Mouse (Mus musculus) MN1 (cell line): ENCODE measurements around the gene Nexmif.
A peak's percentile ranks its signal among the peaks of the same experiment; 100 is the strongest.
"Not testable (repeated sequence)": the region's sequence is repeated elsewhere in the genome, so short reads cannot be mapped to it uniquely, and the experiment has no call there.

Source experiments
- DNase-seq: peaks from one replicate; pipeline ENCODE4 v3.0.0-alpha.2; 2016; ENCODE audit warnings: low spot score

The Nexmif gene

GRCm38 (mm10) chrX:104200736-104201591 lies at the start of gene Nexmif:
TSS of gene Nexmif (minus strand) at chrX:104201185.
- peak; percentile 39 for DNase-seq

DNA sequence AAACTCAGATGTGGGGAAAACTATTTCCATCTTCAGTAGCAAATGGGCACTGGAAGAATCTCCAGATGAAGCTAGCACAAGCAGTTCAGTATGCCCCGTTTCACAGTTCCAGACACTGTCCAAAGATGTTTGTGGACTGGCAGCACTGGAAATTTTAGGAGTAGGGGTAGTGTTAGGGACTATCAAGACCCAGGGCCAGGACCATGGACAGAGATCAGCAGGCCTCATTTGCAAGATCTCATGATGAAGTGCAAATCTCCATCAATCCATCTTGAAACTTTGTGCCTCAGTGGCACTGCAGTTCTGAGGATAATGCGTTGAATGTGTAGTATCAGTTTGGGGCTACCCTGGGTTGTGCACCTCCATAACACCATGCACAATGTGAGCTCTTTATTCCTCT lies 7.7 kb upstream of the Nexmif start:
- DNase-seq = no peak

- DNase-seq = no peak
Observed at GRCm38 (mm10) chrX:104201592-104202139, 681 bp upstream of the Nexmif start.

- no peak for DNase-seq
Observed at GRCm38 (mm10) chrX:104200388-104200735, 623 bp downstream of the Nexmif start.

GRCm38 (mm10) chrX:104199611-104200387 lies 1.2 kb downstream of the Nexmif start:
- DNase-seq = peak; percentile 27

DNA sequence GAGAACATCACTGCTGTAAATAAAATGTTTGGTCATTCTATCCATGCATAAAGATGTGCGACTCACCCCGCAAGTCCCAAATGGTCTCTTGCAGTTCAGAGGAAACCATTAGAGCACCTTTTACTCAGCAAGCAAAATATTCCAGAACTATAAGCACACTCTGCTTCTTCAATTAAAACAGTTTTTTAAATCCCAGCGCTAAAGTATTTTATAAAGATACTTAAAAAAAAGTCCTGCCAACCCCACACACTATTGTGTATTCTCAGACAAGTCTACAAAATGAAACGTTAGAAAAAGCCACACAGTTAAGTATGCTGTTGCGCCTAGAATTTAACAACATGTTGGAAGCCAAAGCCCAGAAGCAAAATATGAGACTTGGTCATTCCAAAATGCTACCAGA lies 1.9 kb downstream of the Nexmif start:
- no peak for DNase-seq

- DNase-seq = no peak
Observed at GRCm38 (mm10) chrX:104196561-104196960, 4.4 kb downstream of the Nexmif start.

GRCm38 (mm10) chrX:104179257-104179656 lies 21.7 kb downstream of the Nexmif start:
- DNase-seq = peak; percentile 22

- DNase-seq = no peak
Observed at GRCm38 (mm10) chrX:104150072-104150471, 50.9 kb downstream of the Nexmif start.

GRCm38 (mm10) chrX:104115266-104115665 lies 85.7 kb downstream of the Nexmif start:
- not testable (repeated sequence) for DNase-seq

- DNase-seq = no peak
Observed at GRCm38 (mm10) chrX:104114596-104114995, 86.4 kb downstream of the Nexmif start.

DNA sequence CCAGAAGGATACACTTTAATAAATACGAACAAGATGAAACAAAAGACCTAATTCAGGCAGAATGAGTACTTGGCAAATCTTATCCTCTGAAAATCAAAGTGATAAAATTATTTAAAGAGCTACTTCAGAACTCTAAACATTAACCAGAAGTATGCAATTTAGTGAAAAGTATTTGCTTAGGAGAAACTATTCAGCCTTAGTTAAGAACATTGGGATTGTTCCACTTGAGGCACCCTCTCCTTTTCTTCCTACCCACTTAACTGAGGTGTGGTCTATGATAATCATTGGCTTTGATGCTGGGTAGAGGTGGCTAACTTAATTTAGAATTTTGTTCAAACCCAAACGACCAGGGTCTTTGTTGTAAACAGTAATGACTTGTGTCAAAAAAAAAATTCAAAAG lies 146.1 kb downstream of the Nexmif start:
- no peak for DNase-seq

DNA sequence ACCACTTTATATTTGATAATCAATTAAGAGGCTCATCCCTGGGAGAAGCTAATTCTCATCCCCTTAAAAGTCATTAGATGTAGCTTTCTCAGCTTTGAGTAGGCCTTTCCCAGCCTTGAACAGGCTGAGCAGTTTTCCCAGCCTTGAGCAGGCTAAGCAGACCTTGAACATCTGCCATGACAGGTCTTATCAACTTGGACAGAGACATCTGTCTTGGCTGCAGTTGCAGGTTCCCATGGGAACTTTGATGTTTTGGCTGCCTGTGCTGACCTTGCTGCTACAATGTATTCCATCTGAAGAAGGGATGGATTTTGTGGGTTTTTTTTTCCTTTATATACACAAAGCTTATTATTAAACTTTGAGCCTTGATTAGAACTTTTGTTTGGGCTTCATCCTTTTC lies 160.7 kb downstream of the Nexmif start:
- no peak for DNase-seq

- DNase-seq = no peak
Observed at GRCm38 (mm10) chrX:104033843-104034242, 167.1 kb downstream of the Nexmif start.

DNA sequence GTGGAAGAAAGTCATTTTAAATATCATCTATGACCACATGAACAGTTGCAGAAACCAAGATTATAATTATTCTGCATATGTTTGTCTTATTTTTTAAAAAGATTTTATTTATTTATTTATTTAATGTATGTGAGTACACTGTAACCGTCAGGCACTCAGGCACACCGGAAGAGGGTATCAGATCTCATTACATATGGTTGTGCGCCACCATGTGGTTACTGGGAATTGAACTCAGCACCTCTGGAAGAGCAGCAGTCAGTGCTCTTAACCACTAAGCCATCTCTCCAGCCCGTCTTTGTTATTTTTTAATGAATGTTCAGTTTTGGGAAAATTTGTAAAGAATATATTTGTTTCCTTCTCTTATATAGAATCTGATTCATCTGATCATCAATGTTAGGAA lies 168.2 kb downstream of the Nexmif start:
- no peak for DNase-seq
